ENCODE assay signal across 9 mouse cellular contexts in the genomic region with DNA sequence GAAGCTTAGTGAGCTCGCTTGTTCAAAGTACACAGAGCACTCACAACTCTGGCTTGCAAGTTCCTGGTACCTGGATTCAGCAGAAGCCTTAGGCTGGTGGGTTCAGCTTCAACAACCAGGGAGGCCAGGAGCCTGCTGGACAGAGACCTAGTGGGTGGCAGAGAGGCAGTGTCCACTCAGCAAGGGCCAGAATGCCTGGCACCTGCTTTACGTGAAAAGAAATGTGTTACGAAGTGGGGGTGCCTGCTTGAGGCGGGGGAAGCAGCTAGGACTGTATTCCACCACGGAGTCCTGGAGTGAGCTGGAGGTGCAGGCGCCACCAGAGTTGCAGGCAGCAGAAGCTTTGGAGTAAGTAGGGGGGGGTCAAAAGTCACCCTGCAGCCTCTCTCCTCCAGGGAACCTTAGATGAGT. TPM values are rescaled to one million over a fixed set of nuclear protein-coding genes. Genes with fewer than 3 reads are reported as not detected.
DNase-seq lines count a peak whose midpoint lies in the region; ATAC-seq and TF ChIP-seq lines count a peak whose summit lies in the region.
"Had no signal": no experiment of that assay in that cellular context is flagged by ENCODE, and none has a peak within 500 bp of the region (broad histone marks: within the 10 kb centered on the region; RNA-seq: fewer than 3 reads in every experiment).

No protein-coding gene starts in this region.

- no peaks in the 10 kb centered on the region for H3K9me3 ChIP-seq in heart, embryonic 12.5 days (replicated peaks)
- no peaks in the 10 kb centered on the region for H3K9me3 ChIP-seq in embryonic facial prominence, embryonic 15.5 days (replicated peaks)
- no peaks in the 10 kb centered on the region for H3K9me3 ChIP-seq in intestine, embryonic 15.5 days
- no peaks in the 10 kb centered on the region for H3K9me3 ChIP-seq in midbrain, embryonic 13.5 days

- no peak for TF ChIP-seq CTCF in thymus, adult 2 months (IDR thresholded peaks at IDR 0.05; ENCODE audit: borderline replicate concordance, control insufficient read depth, extremely low read depth, insufficient read depth, low read length, poor library complexity)

- peak overlapping the region; percentile 98 for H3K9ac ChIP-seq in heart, embryonic 12.5 days
- peak overlapping the region; percentile 39; the same call in 1 of the 2 replicates for H3K9ac ChIP-seq in embryonic facial prominence, embryonic 15.5 days
- peak overlapping the region; percentile 93 for H3K9ac ChIP-seq in intestine, embryonic 15.5 days
- peak overlapping the region; percentile 98 for H3K9ac ChIP-seq in midbrain, embryonic 13.5 days (replicated peaks)

- 44% methylated on average over 6 of the region's 6 CpGs for WGBS in heart, embryonic 12.5 days
- 23% methylated on average over 6 of the region's 6 CpGs for WGBS in embryonic facial prominence, embryonic 15.5 days
- 25% methylated on average over 6 of the region's 6 CpGs for WGBS in intestine, embryonic 15.5 days
- WGBS in midbrain, embryonic 13.5 days = 36% methylated on average over 6 of the region's 6 CpGs
- 84% methylated on average over 6 of the region's 6 CpGs for WGBS in thymus, adult 2 months

- no peak for DNase-seq in heart, adult 9 months (ENCODE audit: low spot score in 2 of 2)
- no peak for DNase-seq in thymus, adult 2 months
- no peak for DNase-seq in layer of hippocampus, adult 8-10 months (ENCODE audit: low spot score in 2 of 2)

- no peaks in the 10 kb centered on the region for H3K27me3 ChIP-seq in heart, embryonic 12.5 days (replicated peaks)
- no peaks in the 10 kb centered on the region for H3K27me3 ChIP-seq in embryonic facial prominence, embryonic 15.5 days
- no peaks in the 10 kb centered on the region for H3K27me3 ChIP-seq in intestine, embryonic 15.5 days (replicated peaks)
- no peaks in the 10 kb centered on the region for H3K27me3 ChIP-seq in midbrain, embryonic 13.5 days
- no peaks in the 10 kb centered on the region for H3K27me3 ChIP-seq in thymus, adult 2 months (ENCODE audit: control insufficient read depth, insufficient read depth, low read length)

- peak overlapping the region; percentile 94 for H3K4me2 ChIP-seq in heart, embryonic 12.5 days
- peak overlapping the region; percentile 83 for H3K4me2 ChIP-seq in embryonic facial prominence, embryonic 15.5 days (replicated peaks)
- peak overlapping the region; percentile 86 for H3K4me2 ChIP-seq in intestine, embryonic 15.5 days (replicated peaks)
- peak overlapping the region; percentile 99 for H3K4me2 ChIP-seq in midbrain, embryonic 13.5 days (replicated peaks)

- H3K27ac ChIP-seq in heart, embryonic 12.5 days (ENCODE audit: poor library complexity, severe bottlenecking) = peak overlapping the region; percentile 95
- H3K27ac ChIP-seq in embryonic facial prominence, embryonic 15.5 days (replicated peaks) = peak overlapping the region; percentile 96
- H3K27ac ChIP-seq in intestine, embryonic 15.5 days = peak overlapping the region; percentile 98
- no peak overlapping the region for H3K27ac ChIP-seq in midbrain, embryonic 13.5 days
- H3K27ac ChIP-seq in thymus, adult 2 months (ENCODE audit: control insufficient read depth, insufficient read depth, low read length) = no peak overlapping the region

- peak overlapping the region; percentile 97 for H3K4me3 ChIP-seq in heart, embryonic 12.5 days
- H3K4me3 ChIP-seq in embryonic facial prominence, embryonic 15.5 days (replicated peaks) = peak overlapping the region; percentile 97
- peak overlapping the region; percentile 95 for H3K4me3 ChIP-seq in intestine, embryonic 15.5 days (replicated peaks)
- H3K4me3 ChIP-seq in midbrain, embryonic 13.5 days (replicated peaks) = peak overlapping the region; percentile 98
- no peak overlapping the region for H3K4me3 ChIP-seq in thymus, adult 2 months (ENCODE audit: control insufficient read depth, insufficient read depth, low read length)

- peaks cover 69% of the 10 kb centered on the region for H3K4me1 ChIP-seq in heart, embryonic 12.5 days (replicated peaks)
- H3K4me1 ChIP-seq in embryonic facial prominence, embryonic 15.5 days = peaks cover 76% of the 10 kb centered on the region
- H3K4me1 ChIP-seq in intestine, embryonic 15.5 days (replicated peaks) = peaks cover 73% of the 10 kb centered on the region
- peaks cover 81% of the 10 kb centered on the region for H3K4me1 ChIP-seq in midbrain, embryonic 13.5 days (replicated peaks)
- peaks cover 50% of the 10 kb centered on the region for H3K4me1 ChIP-seq in thymus, adult 2 months (replicated peaks; ENCODE audit: control insufficient read depth, insufficient read depth, low read length)

- no peak for TF ChIP-seq POLR2A in thymus, adult 2 months (IDR thresholded peaks at IDR 0.05; ENCODE audit: control insufficient read depth, extremely low read depth, insufficient read depth, low read length, poor library complexity)

- ATAC-seq in heart, embryonic 12.5 days (ENCODE audit: insufficient number of reproducible peaks, low FRiP score) = no peak
- no peak for ATAC-seq in embryonic facial prominence, embryonic 15.5 days (ENCODE audit: insufficient number of reproducible peaks, low FRiP score, low TSS enrichment, low read depth)
- no peak for ATAC-seq in intestine, embryonic 15.5 days
- no peak for ATAC-seq in midbrain, embryonic 13.5 days
- ATAC-seq in erythroblast, adult 5-6 weeks (replicated peaks; ENCODE audit: low FRiP score, poor library complexity, severe bottlenecking) = no peak

- no peaks in the 10 kb centered on the region for H3K36me3 ChIP-seq in heart, embryonic 12.5 days
- no peaks in the 10 kb centered on the region for H3K36me3 ChIP-seq in embryonic facial prominence, embryonic 15.5 days
- H3K36me3 ChIP-seq in intestine, embryonic 15.5 days = no peaks in the 10 kb centered on the region
- H3K36me3 ChIP-seq in midbrain, embryonic 13.5 days = no peaks in the 10 kb centered on the region
- no peaks in the 10 kb centered on the region for H3K36me3 ChIP-seq in thymus, adult 2 months (ENCODE audit: control insufficient read depth, insufficient read depth, low read length)

RNA-seq across cellular contexts. Expression of gene Bcl9l, which starts 2.5 kb away (rescaled TPM):
- polyA plus RNA-seq in heart, embryonic 12.5 days (2016; fragmentation: Nextera tagmentation; extraction: Ambion mirVana) = 11.3 and 12.3 TPM in 2 replicates
- polyA plus RNA-seq in embryonic facial prominence, embryonic 15.5 days (2015; fragmentation: Nextera tagmentation; extraction: Ambion mirVana) = 21.2 and 21.8 TPM in 2 replicates
- 7.5 and 7.8 TPM in 2 replicates for polyA plus RNA-seq in intestine, embryonic 15.5 days (2015; fragmentation: Nextera tagmentation; extraction: Ambion mirVana)
- polyA plus RNA-seq in midbrain, embryonic 13.5 days (2015; fragmentation: Nextera tagmentation; extraction: Ambion mirVana) = 8.0 and 9.2 TPM in 2 replicates
- total RNA-seq in erythroblast, adult 5-6 weeks (2015; ENCODE audit: low replicate concordance) = 0.77 and 0.84 TPM in 2 replicates
- 0.42 and 2.8 TPM in 2 replicates for total RNA-seq in erythroblast, adult 5-6 weeks (2017; ENCODE audit: low replicate concordance)
- 38.7 and 50.4 TPM in 2 replicates for polyA plus RNA-seq in thymus, adult 2 months (2012; rRNA removed)
- total RNA-seq in layer of hippocampus, adult 8-10 months (2022) = 10 to 100 TPM; 61.8 to 68.3 (median 64.9) TPM

RNA-seq across cellular contexts. Expression of gene Upk2, which starts 30.3 kb away (rescaled TPM):
- 0.42 TPM in 1 of 2 replicates, not detected in the other for polyA plus RNA-seq in heart, embryonic 12.5 days (2016; fragmentation: Nextera tagmentation; extraction: Ambion mirVana)
- 2.1 and 3.3 TPM in 2 replicates for polyA plus RNA-seq in embryonic facial prominence, embryonic 15.5 days (2015; fragmentation: Nextera tagmentation; extraction: Ambion mirVana)
- 1.2 TPM in 2 replicates for polyA plus RNA-seq in intestine, embryonic 15.5 days (2015; fragmentation: Nextera tagmentation; extraction: Ambion mirVana)
- polyA plus RNA-seq in midbrain, embryonic 13.5 days (2015; fragmentation: Nextera tagmentation; extraction: Ambion mirVana) = not detected in 2 replicates
- total RNA-seq in erythroblast, adult 5-6 weeks (2015; ENCODE audit: low replicate concordance) = not detected in 2 replicates
- not detected in 2 replicates for total RNA-seq in erythroblast, adult 5-6 weeks (2017; ENCODE audit: low replicate concordance)
- 1.4 and 1.6 TPM in 2 replicates for polyA plus RNA-seq in thymus, adult 2 months (2012; rRNA removed)
- not detected for total RNA-seq in layer of hippocampus, adult 8-10 months (2022)
- total RNA-seq: MEL had no signal

RNA-seq across cellular contexts. Expression of gene Foxr1, which starts 44.2 kb away (rescaled TPM):
- polyA plus RNA-seq in heart, embryonic 12.5 days (2016; fragmentation: Nextera tagmentation; extraction: Ambion mirVana) = not detected in 2 replicates
- polyA plus RNA-seq in embryonic facial prominence, embryonic 15.5 days (2015; fragmentation: Nextera tagmentation; extraction: Ambion mirVana) = not detected in 2 replicates
- not detected in 2 replicates for polyA plus RNA-seq in intestine, embryonic 15.5 days (2015; fragmentation: Nextera tagmentation; extraction: Ambion mirVana)
- not detected in 2 replicates for polyA plus RNA-seq in midbrain, embryonic 13.5 days (2015; fragmentation: Nextera tagmentation; extraction: Ambion mirVana)
- total RNA-seq in erythroblast, adult 5-6 weeks (2015; ENCODE audit: low replicate concordance) = not detected in 2 replicates
- total RNA-seq in erythroblast, adult 5-6 weeks (2017; ENCODE audit: low replicate concordance) = not detected in 2 replicates
- 0.08 and 0.22 TPM in 2 replicates for polyA plus RNA-seq in thymus, adult 2 months (2012; rRNA removed)
- total RNA-seq in layer of hippocampus, adult 8-10 months (2022) = not detected

Comparison
In these comparisons a context has a peak if more than half of its experiments do, and no peak if none do; other contexts are left out.
1. H3K27ac ChIP-seq: peak in heart, embryonic 12.5 days (single experiment), embryonic facial prominence, embryonic 15.5 days (single experiment) and intestine, embryonic 15.5 days (single experiment); none in midbrain, embryonic 13.5 days (single experiment) and thymus, adult 2 months (single experiment).
2. H3K9ac ChIP-seq: peak in every context shown above with its lines; median percentile 98 in heart, embryonic 12.5 days; 98 in midbrain, embryonic 13.5 days; 93 in intestine, embryonic 15.5 days; 39 in embryonic facial prominence, embryonic 15.5 days.
3. Peak in every context shown above with its lines, with median percentiles within 50 percentile points of each other: H3K4me2 ChIP-seq.